Mouse (Mus musculus): ENCODE results near the gene 2900026A02Rik. TPM values are rescaled to one million over a fixed set of nuclear protein-coding genes. Genes with fewer than 3 reads are reported as not detected.

Gene 2900026A02Rik
- polyA plus RNA-seq, 1 experiment from 2014 or later: 6.9 TPM

DNA sequence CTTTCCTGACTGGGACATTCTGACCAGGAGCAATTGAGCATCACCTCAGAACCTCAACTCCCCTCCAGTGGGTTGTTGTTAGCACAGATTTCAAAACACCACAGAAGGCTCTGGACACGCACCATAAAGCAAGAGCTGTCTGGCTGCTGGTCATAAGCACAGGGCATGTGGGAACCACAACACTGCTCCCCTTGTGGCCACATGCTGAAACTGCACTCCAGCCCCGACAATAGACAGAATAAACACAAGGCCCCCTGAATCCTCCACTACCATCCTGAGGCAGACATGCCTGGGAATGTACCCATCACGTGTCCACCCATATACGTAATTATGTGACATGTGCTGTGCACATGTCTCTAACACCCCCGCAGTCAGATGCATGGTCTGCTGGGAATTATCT, 129.9 kb downstream of the 2900026A02Rik start:
- Histone ChIP-seq H3K9ac (ENCODE audit: low read length) (no peak overlapping the region), H3K4me2 (ENCODE audit: low read length) (no peak overlapping the region), H3K27ac (ENCODE audit: low read depth) (no peak overlapping the region), H3K27me3 (replicated peaks; ENCODE audit: control insufficient read depth, insufficient read depth, low read length) (no peaks in the 10 kb centered on the region), H3K4me3 (ENCODE audit: low read depth, low read length) (no peak overlapping the region), H3K4me1 (replicated peaks; ENCODE audit: control insufficient read depth, insufficient read depth, low read length) (no peaks in the 10 kb centered on the region), H3K9me3 (ENCODE audit: control insufficient read depth, low read length) (no peaks in the 10 kb centered on the region), H3K36me3 (ENCODE audit: control insufficient read depth, insufficient read depth, low read length) (peaks cover 24% of the 10 kb centered on the region; the same call in 1 of the 2 replicates)
- ATAC-seq (replicated peaks; ENCODE audit: low FRiP score, low TSS enrichment, low read depth) (no peak), DNase-seq (ENCODE audit: low spot score) (no peak)
- 63% methylated on average over 5 of the region's 5 CpGs for WGBS

DNA sequence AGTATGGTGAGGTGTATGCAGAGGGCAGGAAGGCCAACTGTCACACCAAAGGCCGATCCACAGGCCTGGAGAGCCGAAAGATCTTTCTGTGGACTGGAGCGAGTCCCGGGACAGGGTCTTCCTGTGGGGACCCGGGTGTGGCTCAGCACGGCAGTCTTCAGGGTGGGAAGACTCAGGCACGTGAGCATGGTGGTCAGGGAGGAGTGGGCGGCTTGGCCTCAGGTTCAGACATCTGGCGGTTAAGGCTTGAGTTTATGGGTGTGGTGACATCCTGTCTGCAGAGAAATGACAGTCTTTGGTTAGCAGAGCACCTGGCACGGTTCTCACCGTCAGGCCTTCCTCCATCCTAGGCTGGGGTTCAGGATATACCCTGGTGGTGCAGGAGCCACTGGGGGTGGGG, 130.3 kb downstream of the 2900026A02Rik start:
- H3K36me3 ChIP-seq (ENCODE audit: control insufficient read depth, insufficient read depth, low read length): peaks cover 24% of the 10 kb centered on the region; the same call in 1 of the 2 replicates
- 82% methylated on average over 11 of the region's 11 CpGs for WGBS

GRCm38 (mm10) chr5:113090077-113090690, 130.9 kb downstream of the 2900026A02Rik start:
- DNase-seq (ENCODE audit: low spot score) (no peak), ATAC-seq (replicated peaks; ENCODE audit: low FRiP score, low TSS enrichment, low read depth) (no peak)
- Histone ChIP-seq H3K27me3 (replicated peaks; ENCODE audit: control insufficient read depth, insufficient read depth, low read length) (no peaks in the 10 kb centered on the region), H3K4me3 (ENCODE audit: low read depth, low read length) (no peak overlapping the region), H3K4me2 (ENCODE audit: low read length) (no peak overlapping the region), H3K9ac (ENCODE audit: low read length) (no peak overlapping the region), H3K4me1 (replicated peaks; ENCODE audit: control insufficient read depth, insufficient read depth, low read length) (no peaks in the 10 kb centered on the region), H3K36me3 (ENCODE audit: control insufficient read depth, insufficient read depth, low read length) (peaks cover 21% of the 10 kb centered on the region; the same call in 1 of the 2 replicates), H3K9me3 (ENCODE audit: control insufficient read depth, low read length) (no peaks in the 10 kb centered on the region), H3K27ac (ENCODE audit: low read depth) (no peak overlapping the region)
- 84% methylated on average over 24 of the region's 24 CpGs for WGBS

More for the DNA sequence above, 130.3 kb downstream of the 2900026A02Rik start:
- ATAC-seq (replicated peaks; ENCODE audit: low FRiP score, low TSS enrichment, low read depth) (0 out of 2 replicates have a peak, but pooled peaks have one; percentile 14), DNase-seq (ENCODE audit: low spot score) (no peak)
- Histone ChIP-seq H3K27ac (ENCODE audit: low read depth) (no peak overlapping the region), H3K9me3 (ENCODE audit: control insufficient read depth, low read length) (no peaks in the 10 kb centered on the region), H3K9ac (ENCODE audit: low read length) (no peak overlapping the region), H3K4me3 (ENCODE audit: low read depth, low read length) (no peak overlapping the region), H3K4me1 (replicated peaks; ENCODE audit: control insufficient read depth, insufficient read depth, low read length) (no peaks in the 10 kb centered on the region), H3K4me2 (ENCODE audit: low read length) (no peak overlapping the region), H3K27me3 (replicated peaks; ENCODE audit: control insufficient read depth, insufficient read depth, low read length) (no peaks in the 10 kb centered on the region)

DNA sequence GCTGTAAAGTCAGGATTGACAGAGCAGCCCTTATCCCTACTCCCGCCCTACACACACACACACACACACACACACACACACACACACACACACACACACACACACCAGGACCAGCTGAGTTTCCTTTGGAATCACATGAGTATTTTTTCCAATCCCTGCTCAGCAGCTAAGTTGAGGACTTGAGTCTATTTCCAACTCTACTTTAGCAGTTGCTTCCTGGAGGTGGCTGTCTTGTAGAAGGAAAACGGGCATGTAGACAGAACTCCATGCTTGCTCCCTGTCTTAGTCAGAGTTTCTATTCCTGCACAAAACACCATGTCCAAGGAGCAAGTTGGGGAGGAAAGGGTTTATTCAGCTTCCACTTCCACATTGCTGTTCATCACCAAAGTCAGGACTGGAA, 133.6 kb downstream of the 2900026A02Rik start:
- H3K4me2 ChIP-seq (ENCODE audit: low read length): no peak overlapping the region
- WGBS: 72% methylated on average over 2 of the region's 2 CpGs
- H3K9me3 ChIP-seq (ENCODE audit: control insufficient read depth, low read length): no peaks in the 10 kb centered on the region
- peaks cover 12% of the 10 kb centered on the region; the same call in 1 of the 2 replicates for H3K36me3 ChIP-seq (ENCODE audit: control insufficient read depth, insufficient read depth, low read length)
- no peak for DNase-seq (ENCODE audit: low spot score)
- H3K9ac ChIP-seq (ENCODE audit: low read length): no peak overlapping the region
- no peak for ATAC-seq (replicated peaks; ENCODE audit: low FRiP score, low TSS enrichment, low read depth)
- 0 out of 2 replicates have a peak, but pooled peaks cover 4% of the 10 kb centered on the region for H3K4me1 ChIP-seq (replicated peaks; ENCODE audit: control insufficient read depth, insufficient read depth, low read length)
- no peak overlapping the region for H3K27ac ChIP-seq (ENCODE audit: low read depth)
- H3K4me3 ChIP-seq (ENCODE audit: low read depth, low read length): no peak overlapping the region
- H3K27me3 ChIP-seq (replicated peaks; ENCODE audit: control insufficient read depth, insufficient read depth, low read length): no peaks in the 10 kb centered on the region

GRCm38 (mm10) chr5:113086990-113087389, 134.0 kb downstream of the 2900026A02Rik start:
- 54% methylated on average over 4 of the region's 4 CpGs for WGBS
- DNase-seq (ENCODE audit: low spot score) (no peak), ATAC-seq (replicated peaks; ENCODE audit: low FRiP score, low TSS enrichment, low read depth) (no peak)
- Histone ChIP-seq H3K36me3 (ENCODE audit: control insufficient read depth, insufficient read depth, low read length) (peaks cover 9% of the 10 kb centered on the region; the same call in 1 of the 2 replicates), H3K9me3 (ENCODE audit: control insufficient read depth, low read length) (no peaks in the 10 kb centered on the region), H3K27me3 (replicated peaks; ENCODE audit: control insufficient read depth, insufficient read depth, low read length) (no peaks in the 10 kb centered on the region), H3K27ac (ENCODE audit: low read depth) (no peak overlapping the region), H3K9ac (ENCODE audit: low read length) (no peak overlapping the region), H3K4me1 (replicated peaks; ENCODE audit: control insufficient read depth, insufficient read depth, low read length) (0 out of 2 replicates have a peak, but pooled peaks cover 4% of the 10 kb centered on the region), H3K4me2 (ENCODE audit: low read length) (no peak overlapping the region), H3K4me3 (ENCODE audit: low read depth, low read length) (no peak overlapping the region)

GRCm38 (mm10) chr5:113086439-113086838, 134.6 kb downstream of the 2900026A02Rik start:
- DNase-seq (ENCODE audit: low spot score): no peak
- Histone ChIP-seq H3K4me3 (ENCODE audit: low read depth, low read length) (no peak overlapping the region), H3K27ac (ENCODE audit: low read depth) (no peak overlapping the region), H3K9me3 (ENCODE audit: control insufficient read depth, low read length) (no peaks in the 10 kb centered on the region), H3K9ac (ENCODE audit: low read length) (no peak overlapping the region), H3K27me3 (replicated peaks; ENCODE audit: control insufficient read depth, insufficient read depth, low read length) (no peaks in the 10 kb centered on the region), H3K4me1 (replicated peaks; ENCODE audit: control insufficient read depth, insufficient read depth, low read length) (0 out of 2 replicates have a peak, but pooled peaks cover 4% of the 10 kb centered on the region), H3K4me2 (ENCODE audit: low read length) (no peak overlapping the region), H3K36me3 (ENCODE audit: control insufficient read depth, insufficient read depth, low read length) (peaks cover 5% of the 10 kb centered on the region; the same call in 1 of the 2 replicates)
- no peak for ATAC-seq (replicated peaks; ENCODE audit: low FRiP score, low TSS enrichment, low read depth)
- 71% methylated on average over 12 of the region's 12 CpGs for WGBS

DNA sequence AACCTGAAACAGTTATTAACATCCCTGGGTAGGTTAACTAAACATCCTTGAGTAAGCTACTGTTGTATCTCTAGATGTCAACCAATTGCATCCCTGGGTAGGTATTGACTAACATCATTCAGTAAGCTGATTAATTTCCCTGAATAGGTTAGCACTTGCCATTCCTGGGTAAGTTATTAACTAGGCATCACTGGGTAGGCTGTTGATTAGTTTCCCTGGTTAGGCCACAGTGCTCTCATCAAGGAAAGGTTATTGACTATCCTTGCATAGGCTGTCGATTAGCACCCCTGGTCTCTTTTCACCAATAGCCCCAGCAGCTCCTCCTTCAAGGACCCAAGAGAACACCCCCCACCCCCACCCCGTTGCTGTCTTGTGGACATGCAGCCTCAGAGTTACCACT, 135.1 kb downstream of the 2900026A02Rik start:
- Histone ChIP-seq H3K36me3 (ENCODE audit: control insufficient read depth, insufficient read depth, low read length) (peaks cover 5% of the 10 kb centered on the region; the same call in 1 of the 2 replicates), H3K27ac (ENCODE audit: low read depth) (no peak overlapping the region), H3K9me3 (ENCODE audit: control insufficient read depth, low read length) (no peaks in the 10 kb centered on the region), H3K4me1 (replicated peaks; ENCODE audit: control insufficient read depth, insufficient read depth, low read length) (0 out of 2 replicates have a peak, but pooled peaks cover 4% of the 10 kb centered on the region), H3K4me2 (ENCODE audit: low read length) (no peak overlapping the region), H3K27me3 (replicated peaks; ENCODE audit: control insufficient read depth, insufficient read depth, low read length) (no peaks in the 10 kb centered on the region), H3K9ac (ENCODE audit: low read length) (no peak overlapping the region), H3K4me3 (ENCODE audit: low read depth, low read length) (no peak overlapping the region)
- DNase-seq (ENCODE audit: low spot score) (no peak), ATAC-seq (replicated peaks; ENCODE audit: low FRiP score, low TSS enrichment, low read depth) (no peak)
- WGBS: 50% methylated on average over 2 of the region's 2 CpGs

- peaks cover 4% of the 10 kb centered on the region; the same call in 1 of the 2 replicates for H3K4me1 ChIP-seq (replicated peaks; ENCODE audit: control insufficient read depth, insufficient read depth, low read length)
- H3K36me3 ChIP-seq (ENCODE audit: control insufficient read depth, insufficient read depth, low read length): peaks cover 1% of the 10 kb centered on the region; the same call in 1 of the 2 replicates
- H3K4me2 ChIP-seq (ENCODE audit: low read length): no peak overlapping the region
- H3K27ac ChIP-seq (ENCODE audit: low read depth): no peak overlapping the region
- no peak overlapping the region for H3K4me3 ChIP-seq (ENCODE audit: low read depth, low read length)
- H3K9ac ChIP-seq (ENCODE audit: low read length): no peak overlapping the region
- DNase-seq (ENCODE audit: low spot score): no peak
- no peaks in the 10 kb centered on the region for H3K9me3 ChIP-seq (ENCODE audit: control insufficient read depth, low read length)
- no peak for ATAC-seq (replicated peaks; ENCODE audit: low FRiP score, low TSS enrichment, low read depth)
- H3K27me3 ChIP-seq (replicated peaks; ENCODE audit: control insufficient read depth, insufficient read depth, low read length): no peaks in the 10 kb centered on the region
- 77% methylated on average over 2 of the region's 2 CpGs for WGBS
Measured at GRCm38 (mm10) chr5:113084309-113084708, 136.7 kb downstream of the 2900026A02Rik start.

All from intestine, embryonic 14.5 days (tissue).